Mouse (Mus musculus): Measurements from ENCODE around the gene Cacna1f. TPM values are rescaled to one million over a fixed set of nuclear protein-coding genes. Genes with fewer than 3 reads are reported as not detected.

Cacna1f gene
- total RNA-seq, 2 experiments from 2014 or later, result not detected

GRCm38 (mm10) chrX:7670390-7670881, 63.6 kb downstream of the Cacna1f start:
- intact Hi-C loops (cut with DNase I), result no loop called here
- DNase-seq (ENCODE audit: low spot score), result peak; percentile 64

GRCm38 (mm10) chrX:7670921-7671623, 64.2 kb downstream of the Cacna1f start, which contains the start of gene Plp2:
TSS of gene Plp2 (minus strand) at chrX:7671390.
- no peak for DNase-seq (ENCODE audit: low spot score)
- intact Hi-C loops (cut with DNase I), result no loop called here

- intact Hi-C loops (cut with DNase I), result no loop called here
- no peak for DNase-seq (ENCODE audit: low spot score)
Observed at GRCm38 (mm10) chrX:7672739-7673138, 65.9 kb downstream of the Cacna1f start.

- no peak for DNase-seq (ENCODE audit: low spot score)
- intact Hi-C loops (cut with DNase I), result no loop called here
Observed at GRCm38 (mm10) chrX:7673578-7674281, 66.8 kb downstream of the Cacna1f start.

GRCm38 (mm10) chrX:7674284-7675000, 67.6 kb downstream of the Cacna1f start:
- intact Hi-C loops (cut with DNase I), result no loop called here
- DNase-seq (ENCODE audit: low spot score), result no peak

GRCm38 (mm10) chrX:7675001-7675380, 68.1 kb downstream of the Cacna1f start:
- intact Hi-C loops (cut with DNase I), result no loop called here
- DNase-seq (ENCODE audit: low spot score), result no peak

GRCm38 (mm10) chrX:7678986-7679385, 72.1 kb downstream of the Cacna1f start:
- no peak for DNase-seq (ENCODE audit: low spot score)
- intact Hi-C loops (cut with DNase I), result no loop called here

GRCm38 (mm10) chrX:7679405-7680056, 72.6 kb downstream of the Cacna1f start:
- intact Hi-C loops (cut with DNase I), result loop anchor here (5.0 kb wide), 1 partner anchor 32 kb away; no protein-coding TSS in a partner anchor
- DNase-seq (ENCODE audit: low spot score), result peak; percentile 83

- intact Hi-C loops (cut with DNase I), result loop anchor here (5.0 kb wide), 1 partner anchor 33 kb away; no protein-coding TSS in a partner anchor
- DNase-seq (ENCODE audit: low spot score), result no peak
Observed at GRCm38 (mm10) chrX:7680057-7680412, 73.2 kb downstream of the Cacna1f start.

- no peak for DNase-seq (ENCODE audit: low spot score)
- intact Hi-C loops (cut with DNase I), result loop anchor here (5.0 kb wide), 1 partner anchor 34 kb away; no protein-coding TSS in a partner anchor
Observed at GRCm38 (mm10) chrX:7680864-7681263, 74.0 kb downstream of the Cacna1f start, which contains the start of gene Magix. TSS of gene Magix (minus strand) at chrX:7681251.

Other genes starting within 250 kb of the Cacna1f start
- gene Usp27x, start 231.3 kb upstream of the Cacna1f start, total RNA-seq (2021), result under 1 TPM; 0.56 to 0.83 TPM
- not detected for gene Foxp3, start 33.4 kb upstream of the Cacna1f start, total RNA-seq (2021)
- 1 to 10 TPM; 2.2 to 2.5 TPM for gene Ppp1r3f, start 32.8 kb upstream of the Cacna1f start, total RNA-seq (2021)
- 10 to 100 TPM; 11.6 to 11.9 TPM for gene Ccdc22, start 1.6 kb upstream of the Cacna1f start, total RNA-seq (2021)
- 1 to 10 TPM; 1.7 to 2.4 TPM for gene Syp, start 31.4 kb downstream of the Cacna1f start, total RNA-seq (2021)
- gene Prickle3, start 50.2 kb downstream of the Cacna1f start, total RNA-seq (2021), result 10 to 100 TPM; 16.5 to 19.9 TPM
- gene Plp2, start 64.3 kb downstream of the Cacna1f start, total RNA-seq (2021), result 10 to 100 TPM; 41.6 to 54.1 TPM
- gene Magix, start 74.2 kb downstream of the Cacna1f start, total RNA-seq (2021), result 10 to 100 TPM; 24.1 to 26.0 TPM
- gene Gpkow, start 90.0 kb downstream of the Cacna1f start, total RNA-seq (2021), result 10 to 100 TPM; 19.5 to 21.3 TPM
- 10 to 100 TPM; 34.4 to 44.8 TPM for gene Wdr45, start 107.2 kb downstream of the Cacna1f start, total RNA-seq (2021)
- under 1 TPM in 1 of 2 experiments, not detected in 1; 0.42 TPM for gene Gm45208, start 115.2 kb downstream of the Cacna1f start, total RNA-seq (2021)
- gene Praf2, start 121.4 kb downstream of the Cacna1f start, total RNA-seq (2021), result 1 to 10 TPM; 6.5 to 6.9 TPM
- gene Ccdc120, start 143.8 kb downstream of the Cacna1f start, total RNA-seq (2021), result 1 to 10 TPM in 1 of 2 experiments, under 1 TPM in 1; 0.91 to 2.0 TPM
- gene Tfe3, start 155.5 kb downstream of the Cacna1f start, total RNA-seq (2021), result 10 to 100 TPM; 15.0 to 16.8 TPM
- 10 to 100 TPM; 24.7 to 26.9 TPM for gene Gripap1, start 182.7 kb downstream of the Cacna1f start, total RNA-seq (2021)
- under 1 TPM; 0.22 to 0.23 TPM for gene Kcnd1, start 215.2 kb downstream of the Cacna1f start, total RNA-seq (2021)
- gene Otud5, start 234.3 kb downstream of the Cacna1f start, total RNA-seq (2021), result 10 to 100 TPM; 25.7 to 28.5 TPM